Mouse (Mus musculus) kidney, postnatal 4 days (tissue): ENCODE results near the gene Lysmd4.

Source experiments
- DNase-seq, 2 experiments: peaks; one replicate each; pipeline ENCODE4 v3.0.0; 2021; ENCODE audit warnings: mixed read lengths in 2 of 2

The Lysmd4 gene

DNA sequence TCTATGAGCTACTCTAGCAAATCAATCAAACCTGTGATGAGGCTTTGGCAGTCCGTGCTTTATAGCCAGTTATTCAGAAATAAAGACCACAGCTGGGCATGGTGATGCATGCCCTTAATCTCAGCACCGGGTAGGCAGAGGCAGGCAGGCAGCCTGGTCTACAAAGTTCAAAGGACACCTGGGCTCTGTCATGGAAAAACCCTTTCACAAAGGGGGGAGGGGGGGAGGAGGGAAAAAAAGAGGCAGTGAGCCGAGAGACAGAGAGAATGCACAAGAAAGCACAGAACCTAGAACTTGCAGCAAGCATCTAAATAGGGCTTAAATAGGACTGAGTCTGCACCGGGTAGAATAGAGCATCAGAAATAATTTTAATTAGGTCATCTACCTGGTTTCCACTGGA is 130.6 kb downstream of the Lysmd4 start:
- DNase-seq = no peak

DNA sequence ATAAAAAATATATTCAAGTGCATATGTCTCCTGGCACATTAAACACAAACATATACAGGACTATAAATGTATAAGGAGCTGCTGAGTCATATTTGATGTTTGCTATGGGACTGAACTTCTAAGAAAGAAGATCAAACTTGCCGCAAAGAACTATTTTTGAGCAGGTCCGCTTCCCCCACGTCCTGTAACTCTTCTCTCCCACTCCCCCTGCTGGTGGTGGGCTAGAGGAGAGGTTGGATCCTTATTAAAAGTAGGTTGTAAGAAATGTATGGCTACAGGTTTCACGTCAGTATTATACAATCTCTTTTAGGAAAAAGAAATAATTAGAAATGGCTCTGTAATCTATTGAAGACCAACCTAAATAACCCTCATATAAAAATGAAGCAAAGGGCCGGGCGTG is 131.3 kb downstream of the Lysmd4 start:
- DNase-seq = no peak

DNA sequence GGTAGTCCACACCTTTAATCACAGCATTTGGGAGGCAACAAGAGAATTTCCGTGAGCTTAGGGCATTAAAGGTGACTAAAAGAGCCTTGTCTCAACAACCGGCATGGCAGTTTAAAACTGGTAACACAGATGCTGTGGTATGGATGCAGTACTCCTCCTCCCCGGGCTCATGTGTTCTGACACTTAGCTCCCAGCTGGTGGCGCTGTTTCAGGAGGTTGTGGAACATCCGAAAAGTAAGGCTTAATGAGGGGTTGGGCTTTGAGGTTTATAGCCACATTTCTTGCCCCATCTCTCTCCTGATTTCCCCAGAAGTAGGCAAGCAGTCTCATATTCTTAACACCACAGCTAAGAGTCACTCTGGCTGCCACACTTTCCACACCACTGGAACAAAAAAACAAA is 133.5 kb downstream of the Lysmd4 start:
- no peak for DNase-seq
